Mouse (Mus musculus): ENCODE measurements at regions not wholly inside any gene's neighbourhood (a gene's known extent, or its start where the extent isn't known, plus 50 kb on each side); places are given as distances from the start of the nearest gene placed in this dataset.

GRCm38 (mm10) chr13:60305028-60305810 lies 128.1 kb upstream of the Gas1 start:
- Histone ChIP-seq H3K36me3 (no peaks in the 10 kb centered on the region), H3K9ac (replicated peaks) (no peak overlapping the region), H3K4me1 (replicated peaks) (no peaks in the 10 kb centered on the region), H3K27ac (no peak overlapping the region), H3K4me2 (replicated peaks) (no peak overlapping the region), H3K4me3 (replicated peaks) (no peak overlapping the region), H3K9me3 (no peaks in the 10 kb centered on the region), H3K27me3 (no peaks in the 10 kb centered on the region)
- WGBS: 67% methylated on average over 1 of the region's 1 CpGs
- ATAC-seq: no peak

- no peaks in the 10 kb centered on the region for H3K9me3 ChIP-seq
- ATAC-seq: no peak
- no peak overlapping the region for H3K9ac ChIP-seq (replicated peaks)
- H3K4me2 ChIP-seq (replicated peaks): no peak overlapping the region
- no peak overlapping the region for H3K27ac ChIP-seq
- no peaks in the 10 kb centered on the region for H3K27me3 ChIP-seq
- no peaks in the 10 kb centered on the region for H3K36me3 ChIP-seq
- H3K4me1 ChIP-seq (replicated peaks): no peaks in the 10 kb centered on the region
- no peak overlapping the region for H3K4me3 ChIP-seq (replicated peaks)
- 73% methylated on average over 13 of the region's 13 CpGs for WGBS
Measured at GRCm38 (mm10) chr13:60308062-60308801, 131.1 kb upstream of the Gas1 start.

- Histone ChIP-seq H3K4me3 (replicated peaks) (no peak overlapping the region), H3K27ac (no peak overlapping the region), H3K4me1 (replicated peaks) (no peaks in the 10 kb centered on the region), H3K36me3 (no peaks in the 10 kb centered on the region), H3K9ac (replicated peaks) (no peak overlapping the region), H3K9me3 (no peaks in the 10 kb centered on the region), H3K27me3 (no peaks in the 10 kb centered on the region), H3K4me2 (replicated peaks) (no peak overlapping the region)
- no peak for ATAC-seq
- WGBS: 95% methylated on average over 12 of the region's 12 CpGs
Measured at GRCm38 (mm10) chr13:60309482-60309881, 132.3 kb upstream of the Gas1 start.

GRCm38 (mm10) chr13:60309926-60310325 lies 132.8 kb upstream of the Gas1 start:
- Histone ChIP-seq H3K9ac (replicated peaks) (no peak overlapping the region), H3K36me3 (no peaks in the 10 kb centered on the region), H3K4me3 (replicated peaks) (no peak overlapping the region), H3K27me3 (no peaks in the 10 kb centered on the region), H3K4me2 (replicated peaks) (no peak overlapping the region), H3K4me1 (replicated peaks) (no peaks in the 10 kb centered on the region), H3K9me3 (no peaks in the 10 kb centered on the region), H3K27ac (no peak overlapping the region)
- no peak for ATAC-seq
- 96% methylated on average over 4 of the region's 4 CpGs for WGBS

- no peaks in the 10 kb centered on the region for H3K4me1 ChIP-seq (replicated peaks)
- no peak overlapping the region for H3K9ac ChIP-seq (replicated peaks)
- no peak overlapping the region for H3K4me2 ChIP-seq (replicated peaks)
- WGBS: 79% methylated on average over 7 of the region's 7 CpGs
- ATAC-seq: no peak
- H3K36me3 ChIP-seq: no peaks in the 10 kb centered on the region
- no peak overlapping the region for H3K27ac ChIP-seq
- no peaks in the 10 kb centered on the region for H3K9me3 ChIP-seq
- no peaks in the 10 kb centered on the region for H3K27me3 ChIP-seq
- H3K4me3 ChIP-seq (replicated peaks): no peak overlapping the region
Measured at GRCm38 (mm10) chr13:60312397-60313085, 135.4 kb upstream of the Gas1 start.

GRCm38 (mm10) chr13:60318436-60319020 lies 141.4 kb upstream of the Gas1 start:
- H3K9ac ChIP-seq (replicated peaks): no peak overlapping the region
- ATAC-seq: no peak
- no peak overlapping the region for H3K4me3 ChIP-seq (replicated peaks)
- H3K4me2 ChIP-seq (replicated peaks): no peak overlapping the region
- no peak overlapping the region for H3K27ac ChIP-seq
- no peaks in the 10 kb centered on the region for H3K27me3 ChIP-seq
- H3K9me3 ChIP-seq: no peaks in the 10 kb centered on the region
- no peaks in the 10 kb centered on the region for H3K36me3 ChIP-seq
- H3K4me1 ChIP-seq (replicated peaks): no peaks in the 10 kb centered on the region
- 90% methylated on average over 8 of the region's 8 CpGs for WGBS

GRCm38 (mm10) chr13:60319268-60319667 lies 142.1 kb upstream of the Gas1 start:
- Histone ChIP-seq H3K9me3 (no peaks in the 10 kb centered on the region), H3K36me3 (no peaks in the 10 kb centered on the region), H3K9ac (replicated peaks) (no peak overlapping the region), H3K4me1 (replicated peaks) (no peaks in the 10 kb centered on the region), H3K4me3 (replicated peaks) (no peak overlapping the region), H3K27ac (no peak overlapping the region), H3K27me3 (no peaks in the 10 kb centered on the region), H3K4me2 (replicated peaks) (no peak overlapping the region)
- WGBS: 87% methylated on average over 4 of the region's 4 CpGs
- no peak for ATAC-seq

- H3K4me3 ChIP-seq (replicated peaks): no peak overlapping the region
- H3K36me3 ChIP-seq: no peaks in the 10 kb centered on the region
- no peaks in the 10 kb centered on the region for H3K9me3 ChIP-seq
- H3K4me2 ChIP-seq (replicated peaks): no peak overlapping the region
- ATAC-seq: no peak
- H3K4me1 ChIP-seq (replicated peaks): no peaks in the 10 kb centered on the region
- H3K27ac ChIP-seq: no peak overlapping the region
- no peak overlapping the region for H3K9ac ChIP-seq (replicated peaks)
- H3K27me3 ChIP-seq: no peaks in the 10 kb centered on the region
- 82% methylated on average over 5 of the region's 5 CpGs for WGBS
Measured at GRCm38 (mm10) chr13:60319861-60320602, 142.9 kb upstream of the Gas1 start.

GRCm38 (mm10) chr13:60322579-60322978 lies 145.4 kb upstream of the Gas1 start:
- Histone ChIP-seq H3K9ac (replicated peaks) (no peak overlapping the region), H3K4me2 (replicated peaks) (no peak overlapping the region), H3K27me3 (no peaks in the 10 kb centered on the region), H3K27ac (no peak overlapping the region), H3K4me1 (replicated peaks) (no peaks in the 10 kb centered on the region), H3K36me3 (no peaks in the 10 kb centered on the region), H3K4me3 (replicated peaks) (no peak overlapping the region), H3K9me3 (peaks cover 9% of the 10 kb centered on the region)
- ATAC-seq: no peak
- 89% methylated on average over 3 of the region's 3 CpGs for WGBS

- H3K27ac ChIP-seq: no peak overlapping the region
- peaks cover 8% of the 10 kb centered on the region for H3K9me3 ChIP-seq
- no peaks in the 10 kb centered on the region for H3K4me1 ChIP-seq (replicated peaks)
- H3K4me2 ChIP-seq (replicated peaks): no peak overlapping the region
- H3K36me3 ChIP-seq: no peaks in the 10 kb centered on the region
- H3K4me3 ChIP-seq (replicated peaks): no peak overlapping the region
- no peak for ATAC-seq
- no peak overlapping the region for H3K9ac ChIP-seq (replicated peaks)
- no peaks in the 10 kb centered on the region for H3K27me3 ChIP-seq
- WGBS: 85% methylated on average over 9 of the region's 9 CpGs
Measured at GRCm38 (mm10) chr13:60330475-60331258, 153.5 kb upstream of the Gas1 start.

- H3K4me2 ChIP-seq (replicated peaks): no peak overlapping the region
- WGBS: 79% methylated on average over 1 of the region's 1 CpGs
- ATAC-seq: no peak
- no peak overlapping the region for H3K27ac ChIP-seq
- H3K9me3 ChIP-seq: no peaks in the 10 kb centered on the region
- H3K4me3 ChIP-seq (replicated peaks): no peak overlapping the region
- peaks cover 5% of the 10 kb centered on the region; the same call in 1 of the 2 replicates for H3K4me1 ChIP-seq (replicated peaks)
- H3K36me3 ChIP-seq: no peaks in the 10 kb centered on the region
- H3K9ac ChIP-seq (replicated peaks): no peak overlapping the region
- no peaks in the 10 kb centered on the region for H3K27me3 ChIP-seq
Measured at GRCm38 (mm10) chr13:60336196-60336595, 159.0 kb upstream of the Gas1 start.
